Mouse (Mus musculus): ENCODE data around the gene Tdg.

DNA sequence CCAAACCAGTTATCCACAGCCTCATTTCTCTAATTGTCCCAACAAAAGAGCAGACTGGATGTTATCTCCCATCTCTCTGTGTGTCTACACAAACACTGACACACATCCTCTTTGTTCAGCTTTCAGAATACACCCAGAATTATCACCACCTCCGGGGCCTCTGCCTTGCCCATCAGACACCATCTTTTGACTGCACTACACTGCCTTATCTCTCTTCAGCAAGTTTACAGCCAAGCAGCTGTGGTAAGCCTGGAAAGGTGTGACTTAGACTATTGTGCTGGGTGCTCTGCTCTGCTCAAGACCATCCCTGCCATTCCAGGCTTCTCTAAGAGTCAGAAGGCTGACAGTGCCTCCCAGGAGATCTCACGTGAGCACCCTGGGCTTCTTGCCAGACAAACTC, 55.8 kb downstream of the Tdg start:
- TF ChIP-seq POLR2AphosphoS2 (IDR thresholded peaks at IDR 0.05; ENCODE audit: low read depth, low read length) (no peak), E2F4 (IDR thresholded peaks at IDR 0.05; ENCODE audit: insufficient replicate concordance, low read depth, low read length) (no peak), POLR2A (IDR thresholded peaks at IDR 0.05; ENCODE audit: low read depth, low read length) (no peak), CTCF (conservative IDR thresholded peaks at IDR 0.05 in 1 of 2, IDR thresholded peaks at IDR 0.05 in 1 of 2; ENCODE audit: low read depth in 2 of 2, low read length in 2 of 2) (no peak), EP300 (IDR thresholded peaks at IDR 0.05; ENCODE audit: low read length) (no peak), UBTF (IDR thresholded peaks at IDR 0.05; ENCODE audit: low read depth, low read length) (no peak), ZC3H11A (IDR thresholded peaks at IDR 0.05; ENCODE audit: low read depth, low read length) (no peak), RAD21 (IDR thresholded peaks at IDR 0.05; ENCODE audit: low read depth, low read length) (no peak), NELFE (IDR thresholded peaks at IDR 0.05; ENCODE audit: low read depth, low read length) (no peak), CHD2 (IDR thresholded peaks at IDR 0.05; ENCODE audit: low read length) (no peak), NRF1 (IDR thresholded peaks at IDR 0.05; ENCODE audit: low read depth, low read length) (no peak)
